Mouse (Mus musculus) frontal cortex, adult 2 months (tissue): ENCODE results near the gene Shld1. TPM values are rescaled to one million over a fixed set of nuclear protein-coding genes. Genes with fewer than 3 reads are reported as not detected.

ENCODE experiments used
- DNase-seq, 2 experiments: peaks; one replicate each; pipeline ENCODE4 v3.0.0; 2022; ENCODE audit warnings: low spot score in 1 of 2; ENCODE audit errors: extremely low spot score in 1 of 2
- polyA plus RNA-seq: library from polyadenylated mRNA; depleted of rRNA; stranded (reverse); fragments of >200 nt; gene quantifications from 2 replicates; pipeline ENCODE4 v1.2.3, GENCODE M21; 2012; rRNA removed

The Shld1 gene
- polyA plus RNA-seq, 1 experiment = 20.7 TPM

GRCm38 (mm10) chr2:132784039-132784438 is 97.3 kb downstream of the Shld1 start:
- no peak for DNase-seq

GRCm38 (mm10) chr2:132793441-132794203 is 106.9 kb downstream of the Shld1 start:
- no peak for DNase-seq

DNA sequence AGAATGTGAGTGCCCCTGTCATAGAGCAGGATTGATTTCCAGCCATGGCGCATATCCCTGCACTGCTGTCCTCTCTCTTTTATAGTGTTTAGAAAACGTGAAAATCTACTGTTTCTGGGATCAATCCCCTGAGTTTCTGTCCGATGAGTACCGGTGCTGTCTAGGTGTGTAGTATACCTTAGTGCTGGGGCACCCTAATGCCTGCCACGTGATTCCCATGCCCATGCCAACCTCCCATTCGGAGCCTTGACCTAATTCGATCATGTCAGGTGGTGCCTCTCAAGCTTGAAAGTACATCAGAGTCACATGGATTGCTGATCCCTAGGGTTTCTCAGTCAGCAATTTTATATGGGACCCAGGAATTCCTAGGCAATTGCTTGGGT is 107.5 kb downstream of the Shld1 start:
- DNase-seq = no peak

Other genes starting within 250 kb of the Shld1 start
- 89.0 and 90.7 TPM in 2 replicates for gene Gpcpd1, start 99.2 kb upstream of the Shld1 start, polyA plus RNA-seq
- 237 and 239 TPM in 2 replicates for gene Chgb, start 94.3 kb downstream of the Shld1 start, polyA plus RNA-seq
- gene Trmt6, start 129.1 kb downstream of the Shld1 start, polyA plus RNA-seq = 25.2 and 29.6 TPM in 2 replicates
- gene Mcm8, start 129.2 kb downstream of the Shld1 start, polyA plus RNA-seq = 3.1 and 3.5 TPM in 2 replicates
- 28.5 TPM in 2 replicates for gene Crls1, start 159.7 kb downstream of the Shld1 start, polyA plus RNA-seq
- 0.12 and 0.19 TPM in 2 replicates for gene Lrrn4, start 194.0 kb downstream of the Shld1 start, polyA plus RNA-seq